Mouse (Mus musculus): ENCODE data around the gene Ces1h. TPM values are rescaled to one million over a fixed set of nuclear protein-coding genes. Genes with fewer than 3 reads are reported as not detected.

Gene Ces1h
- polyA plus RNA-seq (2015; fragmentation: Illumina TruSeq; extraction: RNeasy Lipid Tissue Mini Kit (QIAGEN cat#74804); ENCODE audit: insufficient read depth, low read depth, low replicate concordance): not detected

GRCm38 (mm10) chr8:93379625-93380024, at the start of gene Ces1h:
TSS of gene Ces1h (minus strand) at chr8:93379725.

GRCm38 (mm10) chr8:93337207-93337606, 42.3 kb downstream of the Ces1h start, which contains the start of gene Ces1g:
TSS of gene Ces1g (minus strand) at chr8:93337308.

Other genes starting within 250 kb of the Ces1h start
- gene Ces1c, start 248.4 kb downstream of the Ces1h start, polyA plus RNA-seq (2015; fragmentation: Illumina TruSeq; extraction: RNeasy Lipid Tissue Mini Kit (QIAGEN cat#74804); ENCODE audit: insufficient read depth, low read depth, low replicate concordance): not detected
- gene Ces1d, start 181.9 kb downstream of the Ces1h start, polyA plus RNA-seq (2015; fragmentation: Illumina TruSeq; extraction: RNeasy Lipid Tissue Mini Kit (QIAGEN cat#74804); ENCODE audit: insufficient read depth, low read depth, low replicate concordance): 51.5 TPM
- gene Ces1e, start 150.1 kb downstream of the Ces1h start, polyA plus RNA-seq (2015; fragmentation: Illumina TruSeq; extraction: RNeasy Lipid Tissue Mini Kit (QIAGEN cat#74804); ENCODE audit: insufficient read depth, low read depth, low replicate concordance): 8.5 TPM
- 2.4 TPM for gene Ces1f, start 100.0 kb downstream of the Ces1h start, polyA plus RNA-seq (2015; fragmentation: Illumina TruSeq; extraction: RNeasy Lipid Tissue Mini Kit (QIAGEN cat#74804); ENCODE audit: insufficient read depth, low read depth, low replicate concordance)
- gene Ces1g, start 42.4 kb downstream of the Ces1h start, polyA plus RNA-seq (2015; fragmentation: Illumina TruSeq; extraction: RNeasy Lipid Tissue Mini Kit (QIAGEN cat#74804); ENCODE audit: insufficient read depth, low read depth, low replicate concordance): not detected
- gene Ces5a, start 156.1 kb upstream of the Ces1h start, polyA plus RNA-seq (2015; fragmentation: Illumina TruSeq; extraction: RNeasy Lipid Tissue Mini Kit (QIAGEN cat#74804); ENCODE audit: insufficient read depth, low read depth, low replicate concordance): 1.1 TPM